Mouse (Mus musculus) lung, postnatal 0 days (tissue): Measurements from ENCODE around the gene Bcas1.

Experiments
- CTCF ChIP-seq: IDR thresholded peaks from 2 replicates; pipeline ENCODE4 v1.5.1; 2016; ENCODE audit warnings: antibody characterized with exemption, mild to moderate bottlenecking
- EP300 ChIP-seq: IDR thresholded peaks from 2 replicates; pipeline ENCODE4 v1.6.1; 2016; ENCODE audit warnings: antibody characterized with exemption, mild to moderate bottlenecking, control low read depth

- TF ChIP-seq CTCF (no peak), EP300 (no peak)
These were observed 39.3 kb downstream of the Bcas1 start for GRCm38 (mm10) chr2:170388320-170388719.
